Mouse (Mus musculus) monocyte, adult 5-6 weeks (primary cell): ENCODE results near the gene Acp4. TPM values are rescaled to one million over a fixed set of nuclear protein-coding genes. Genes with fewer than 3 reads are reported as not detected.
"Not testable (repeated sequence)": the region's sequence is repeated elsewhere in the genome, so short reads cannot be mapped to it uniquely, and the experiment has no call there.

Experiments used
- ATAC-seq: fragments of 153-309, 156-312 bp; replicated peaks from 2 replicates; pipeline ENCODE4 v1.8.0; 2017; ENCODE audit warnings: mild to moderate bottlenecking; ENCODE audit not compliant: low TSS enrichment, insufficient number of reproducible peaks, severe bottlenecking, poor library complexity, low FRiP score
- total RNA-seq: library from RNA; stranded (forward); fragments of 200-1000, 200-491, 200-594 nt; gene quantifications from 3 replicates; pipeline ENCODE4 v1.2.3, GENCODE M21; 2017

The Acp4 gene
- total RNA-seq = not detected in 3 replicates

DNA sequence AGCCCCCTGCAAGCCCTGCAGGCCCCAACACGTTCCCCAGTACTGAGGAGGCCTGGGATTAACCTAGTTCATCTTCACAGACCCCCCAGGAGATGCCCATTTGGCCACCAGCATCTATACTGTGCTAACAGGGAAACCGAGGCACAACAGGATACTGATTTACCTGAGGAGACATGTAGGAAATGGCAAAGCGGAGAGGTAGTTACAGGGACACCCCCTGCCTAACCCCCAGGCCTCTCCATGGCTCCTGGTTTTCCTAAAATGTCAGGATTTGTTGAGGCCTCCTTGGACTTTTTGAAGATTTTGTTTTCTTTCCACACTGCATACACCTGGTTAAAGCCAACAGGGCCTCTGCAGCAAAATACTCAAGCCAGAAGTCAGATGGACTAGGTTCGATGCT is at the start of gene Acp4:
Acp4 (minus strand) TSS at position 101 of the 400 bp plus-strand sequence.
- ATAC-seq = no peak

DNA sequence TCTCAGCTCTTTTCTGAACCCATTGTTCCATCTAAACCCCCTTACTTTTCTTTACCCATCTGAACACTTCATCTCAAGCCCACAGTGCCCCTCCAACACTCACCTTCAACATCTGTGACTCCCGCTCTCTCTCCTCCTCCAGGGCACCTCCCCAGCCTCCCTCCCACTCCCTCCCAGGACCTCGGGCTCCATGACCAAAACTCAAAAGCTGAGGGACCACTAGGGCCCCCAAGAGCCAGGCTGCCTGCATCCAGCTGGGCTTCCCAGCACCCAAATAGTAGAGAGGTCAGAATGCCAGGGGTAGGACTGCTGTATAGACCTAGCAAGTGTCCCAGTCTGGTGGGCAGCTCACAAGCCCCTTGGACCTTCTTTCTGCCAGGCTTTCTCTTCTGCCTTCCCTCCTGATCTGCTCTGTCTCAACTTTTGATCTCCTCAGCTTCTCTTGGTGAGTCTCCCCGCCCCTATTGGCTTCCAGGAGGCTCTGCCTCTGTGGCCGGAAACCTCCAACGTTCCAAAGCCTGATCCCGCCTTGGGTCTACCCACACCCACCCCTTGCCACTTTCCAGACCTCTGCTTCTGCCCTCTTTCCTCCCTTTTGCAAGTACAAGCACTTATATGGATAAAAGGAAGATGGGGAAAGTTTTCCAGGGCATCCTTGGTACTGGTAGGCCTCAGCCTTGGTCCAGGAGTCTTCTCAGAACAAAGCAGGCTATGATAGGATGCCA is 49.5 kb upstream of the Acp4 start, which contains the start of gene Clec11a:
Clec11a (minus strand) TSS at position 387 of the 725 bp plus-strand sequence.
- ATAC-seq = no peak

DNA sequence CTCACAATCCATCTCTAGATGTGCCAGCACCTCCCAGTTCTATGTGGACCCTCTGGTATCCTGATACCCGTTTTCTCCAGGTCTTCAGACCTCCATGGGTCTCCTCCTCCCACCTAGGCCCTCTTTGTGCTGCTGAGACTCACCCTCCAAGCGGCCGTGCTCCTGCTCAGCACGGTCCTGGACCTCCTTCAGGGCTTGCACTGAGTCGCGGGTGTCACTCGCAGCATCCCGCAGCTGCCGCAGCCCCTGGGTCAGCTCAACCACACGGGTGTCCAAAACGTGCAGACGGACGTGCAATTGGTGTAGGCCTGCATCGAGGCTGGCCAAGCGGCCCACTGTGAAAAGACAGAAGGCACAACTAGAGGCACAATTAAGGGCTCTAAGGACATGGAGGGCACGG is 48.5 kb upstream of the Acp4 start:
- ATAC-seq = no peak

DNA sequence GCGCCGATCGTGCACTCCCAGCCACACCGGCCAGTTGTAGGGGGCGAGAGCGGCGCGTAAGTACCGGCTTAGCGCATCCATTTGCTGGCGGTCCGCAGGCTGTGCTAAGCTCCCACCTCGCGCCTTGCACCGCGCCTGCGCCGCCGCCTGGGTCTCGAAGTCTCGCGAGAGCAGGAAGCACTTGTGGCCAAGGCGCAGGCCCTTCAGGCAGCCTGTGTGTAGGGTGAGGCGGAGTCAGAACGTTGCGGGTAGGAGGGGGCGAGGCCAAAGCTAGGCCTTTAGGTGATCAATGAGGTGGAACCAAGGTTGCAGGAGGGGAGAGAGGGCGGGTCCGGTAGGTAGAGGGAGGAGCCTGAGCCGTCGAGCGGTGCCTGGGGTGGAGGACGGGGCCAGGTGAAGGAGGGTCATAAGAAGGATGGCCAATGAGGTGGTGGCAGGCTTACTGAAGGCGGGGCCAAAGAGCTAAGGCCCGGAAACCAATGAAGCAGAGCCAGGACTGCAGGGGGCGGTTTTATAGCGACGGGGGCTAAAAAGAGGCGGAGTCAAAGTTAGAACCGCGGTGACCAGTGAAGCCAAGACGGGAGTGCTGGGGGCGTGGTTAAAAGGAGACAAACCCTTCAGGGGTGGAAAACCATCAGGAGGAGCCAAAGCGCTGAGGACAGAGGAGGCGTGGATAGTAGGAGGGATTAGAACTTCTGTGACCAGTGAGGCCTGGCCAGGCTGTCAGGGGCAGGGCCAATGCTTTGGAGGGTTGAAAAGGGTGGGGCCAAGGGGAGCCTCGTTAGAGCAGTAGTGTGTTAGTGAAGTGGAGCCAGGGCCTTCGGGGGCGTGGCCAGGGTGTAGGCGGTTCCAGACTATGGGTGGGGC is 47.8 kb upstream of the Acp4 start:
- peak; percentile 86 for ATAC-seq

DNA sequence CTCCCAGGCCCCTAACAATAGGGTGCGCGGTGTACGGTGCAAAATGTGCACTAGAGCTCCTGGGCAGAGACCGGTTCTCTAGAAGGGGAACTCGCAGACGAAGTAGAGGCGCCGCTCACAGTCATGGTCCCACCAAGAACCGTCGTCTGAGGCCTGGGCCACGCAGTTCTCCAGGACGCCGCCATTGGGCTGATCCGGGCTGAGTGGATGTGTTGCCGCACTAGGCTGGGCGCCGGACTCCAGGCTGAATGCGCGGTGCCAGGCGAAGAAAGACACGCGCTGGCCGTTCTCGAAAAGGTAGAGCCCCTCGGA is 47.2 kb upstream of the Acp4 start:
- ATAC-seq = no peak

DNA sequence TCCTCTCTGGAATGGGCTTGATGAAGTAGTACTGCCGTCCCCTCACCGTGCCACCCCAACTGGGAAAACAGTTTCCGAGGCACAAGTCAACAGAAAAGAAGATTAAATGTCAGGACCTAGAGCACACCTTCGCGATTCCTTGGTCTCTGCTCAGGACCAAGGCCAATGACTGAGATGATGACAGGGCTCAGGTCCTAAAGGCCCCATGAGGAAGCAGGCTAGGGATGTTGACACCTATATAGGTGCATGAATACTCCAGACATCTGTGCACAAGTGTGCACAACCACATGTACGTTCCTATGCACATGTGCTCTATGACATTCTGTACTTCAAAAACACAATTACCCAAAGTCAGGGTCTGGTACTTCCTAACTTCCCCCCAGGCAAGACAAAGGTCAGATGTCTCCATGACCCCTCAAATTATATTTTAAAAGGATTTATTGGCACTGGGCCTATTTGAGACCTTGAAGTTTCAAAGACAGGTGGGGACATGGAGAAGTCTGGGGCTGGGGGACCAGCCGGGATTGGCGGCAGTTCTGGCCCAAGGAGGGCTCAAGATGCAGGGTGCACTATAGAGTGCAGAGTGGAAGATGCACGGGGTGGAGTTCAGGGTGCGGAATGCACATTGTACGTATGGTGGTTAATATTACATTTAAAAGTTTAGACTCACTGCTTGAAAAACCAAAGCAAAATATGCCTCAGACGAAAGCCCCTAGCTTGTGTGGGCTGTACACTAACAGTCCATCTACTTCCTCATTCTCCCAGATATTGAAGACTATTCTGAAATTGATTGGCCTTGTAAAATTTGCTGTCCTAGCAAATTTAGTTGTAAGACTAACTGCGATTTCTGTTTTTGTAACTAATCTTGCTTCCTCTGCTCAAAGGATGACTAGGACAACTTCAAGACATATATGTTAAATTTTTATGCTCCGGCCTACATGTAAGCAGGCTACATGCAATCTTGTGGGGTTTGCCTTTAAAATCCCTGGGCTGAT is 46.5 kb upstream of the Acp4 start:
- ATAC-seq = no peak

DNA sequence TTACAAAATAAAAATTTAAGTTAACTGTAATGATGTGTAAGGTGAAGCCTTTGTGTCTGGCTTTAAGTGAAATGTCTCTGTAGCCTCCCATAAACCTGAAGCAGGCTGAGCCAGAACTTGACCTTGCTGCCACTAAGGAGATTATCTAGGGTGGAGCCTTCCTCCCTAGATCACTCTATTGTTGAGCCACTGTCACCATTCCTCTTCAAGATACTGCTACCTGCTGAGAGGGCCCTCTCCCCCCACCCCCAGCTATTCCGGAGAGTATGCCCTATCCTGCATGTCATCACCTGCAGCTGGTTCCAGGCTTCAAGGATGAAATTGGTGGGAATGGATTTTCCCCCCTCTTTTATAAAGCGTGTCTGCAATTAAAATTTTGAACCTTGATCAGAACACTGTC is 40.3 kb upstream of the Acp4 start:
- ATAC-seq = not testable (repeated sequence)

DNA sequence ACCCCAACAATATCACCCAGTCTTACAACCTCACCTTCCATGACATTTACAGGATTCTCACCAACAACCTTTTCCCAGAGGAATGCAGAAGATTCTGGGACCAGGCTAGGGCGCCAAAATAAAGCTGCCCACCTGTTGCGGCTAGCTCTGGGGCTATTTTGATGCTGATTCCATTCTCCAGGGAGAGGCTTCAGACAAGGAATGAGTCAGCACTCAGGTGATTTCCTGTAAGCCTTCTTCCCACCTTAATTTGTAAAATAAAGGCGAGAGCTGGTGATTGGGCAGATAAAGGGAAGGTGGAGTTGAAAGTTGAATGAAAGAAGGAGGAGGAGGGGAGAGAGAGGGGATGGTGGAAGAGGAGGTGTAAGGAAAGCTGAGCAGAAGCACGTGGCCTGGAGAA is 34.2 kb upstream of the Acp4 start:
- no peak for ATAC-seq

DNA sequence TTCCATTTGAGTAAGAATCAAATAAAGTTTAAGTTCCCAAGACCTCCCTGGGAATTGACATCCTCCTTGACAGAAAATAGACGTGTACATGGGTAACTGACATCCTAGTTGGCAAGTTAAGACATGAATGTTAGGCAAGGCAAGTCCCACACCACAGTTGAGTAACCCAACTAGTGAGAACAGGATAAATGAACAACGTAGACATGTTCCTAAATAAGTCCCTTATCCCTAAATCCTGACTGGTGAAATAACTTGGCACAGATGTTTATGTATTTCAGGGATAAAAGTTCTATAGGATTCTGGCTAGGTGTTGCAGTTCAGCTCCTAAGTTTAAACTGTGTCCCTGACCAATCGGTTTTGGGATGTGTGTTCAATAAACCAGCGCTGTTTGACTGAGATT is 33.8 kb upstream of the Acp4 start:
- ATAC-seq = no peak

DNA sequence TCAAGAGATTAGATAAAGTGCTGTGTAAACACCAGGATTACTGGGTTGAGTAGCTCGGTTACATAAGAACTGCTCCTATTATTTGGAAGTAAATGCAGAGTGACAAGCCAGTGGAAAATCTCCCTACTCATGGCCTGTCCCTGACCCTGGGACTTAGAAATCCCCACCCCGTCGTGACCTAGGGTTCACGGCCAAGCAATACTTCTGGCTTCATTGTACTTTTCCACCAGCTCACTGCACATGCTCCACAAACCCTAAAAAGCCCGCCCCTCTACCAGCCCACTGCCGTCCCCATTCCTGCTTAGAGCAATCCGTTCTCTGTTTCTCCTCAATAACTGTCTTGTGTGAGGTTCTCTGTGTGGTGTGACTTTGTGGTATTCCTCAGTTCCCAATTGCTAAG is 30.6 kb upstream of the Acp4 start:
- no peak for ATAC-seq

DNA sequence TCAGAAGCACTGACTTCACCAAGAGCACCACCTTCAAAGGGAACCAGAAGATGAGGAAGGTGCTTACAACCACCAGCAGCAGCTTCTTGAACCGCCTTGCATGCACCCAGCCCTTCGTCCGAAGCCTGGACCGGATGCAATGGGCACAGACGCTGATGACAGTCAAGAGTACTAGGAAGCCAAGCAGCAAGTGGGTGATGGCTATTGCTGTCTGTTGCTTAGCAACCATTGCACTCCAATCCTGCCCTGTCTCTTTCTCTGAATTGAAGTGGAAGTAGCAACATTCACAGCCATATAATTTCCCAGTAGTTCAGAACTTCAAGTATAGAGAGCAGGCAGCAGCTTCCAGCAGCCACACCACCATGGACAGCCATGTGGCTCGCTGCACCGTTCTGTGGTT is 24.4 kb upstream of the Acp4 start:
- no peak for ATAC-seq

DNA sequence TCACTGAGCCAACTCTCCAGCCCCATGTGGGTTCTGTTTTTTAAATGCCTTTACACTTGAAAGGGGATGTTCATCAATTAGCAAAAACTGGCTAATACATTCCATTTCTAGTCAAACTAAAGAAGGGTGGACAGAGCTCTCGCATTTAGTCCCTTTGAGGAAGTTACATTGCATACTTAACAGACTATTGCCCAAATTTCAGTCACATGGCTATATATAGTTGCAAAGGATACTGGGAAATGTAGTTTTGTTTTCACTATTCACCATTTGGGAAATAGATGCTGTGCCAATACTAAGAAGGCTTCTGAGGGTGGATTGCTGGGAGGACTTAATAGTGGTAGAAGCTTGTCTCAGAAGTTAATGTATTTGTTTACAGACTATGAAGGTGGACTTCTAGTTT is 23.8 kb upstream of the Acp4 start:
- ATAC-seq = peak; percentile 84

DNA sequence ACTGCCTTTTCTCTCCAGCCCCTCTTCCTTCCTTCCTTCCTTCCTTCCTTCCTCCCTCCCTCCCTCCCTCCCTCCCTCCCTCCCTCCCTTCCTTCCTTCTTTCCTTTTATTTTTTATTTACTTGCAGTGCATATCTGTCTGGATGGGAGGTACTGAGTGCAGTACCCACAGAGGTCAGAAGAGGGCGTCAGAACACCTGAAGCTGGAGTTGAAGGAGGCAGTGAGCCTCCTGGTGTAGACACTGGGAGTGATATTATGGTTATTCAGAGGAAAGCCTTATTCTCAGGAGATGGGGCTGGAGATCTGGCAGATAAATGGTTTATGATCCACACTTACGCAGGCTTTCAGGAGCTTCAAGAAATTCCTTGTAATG is 20.1 kb upstream of the Acp4 start:
- ATAC-seq = no peak

DNA sequence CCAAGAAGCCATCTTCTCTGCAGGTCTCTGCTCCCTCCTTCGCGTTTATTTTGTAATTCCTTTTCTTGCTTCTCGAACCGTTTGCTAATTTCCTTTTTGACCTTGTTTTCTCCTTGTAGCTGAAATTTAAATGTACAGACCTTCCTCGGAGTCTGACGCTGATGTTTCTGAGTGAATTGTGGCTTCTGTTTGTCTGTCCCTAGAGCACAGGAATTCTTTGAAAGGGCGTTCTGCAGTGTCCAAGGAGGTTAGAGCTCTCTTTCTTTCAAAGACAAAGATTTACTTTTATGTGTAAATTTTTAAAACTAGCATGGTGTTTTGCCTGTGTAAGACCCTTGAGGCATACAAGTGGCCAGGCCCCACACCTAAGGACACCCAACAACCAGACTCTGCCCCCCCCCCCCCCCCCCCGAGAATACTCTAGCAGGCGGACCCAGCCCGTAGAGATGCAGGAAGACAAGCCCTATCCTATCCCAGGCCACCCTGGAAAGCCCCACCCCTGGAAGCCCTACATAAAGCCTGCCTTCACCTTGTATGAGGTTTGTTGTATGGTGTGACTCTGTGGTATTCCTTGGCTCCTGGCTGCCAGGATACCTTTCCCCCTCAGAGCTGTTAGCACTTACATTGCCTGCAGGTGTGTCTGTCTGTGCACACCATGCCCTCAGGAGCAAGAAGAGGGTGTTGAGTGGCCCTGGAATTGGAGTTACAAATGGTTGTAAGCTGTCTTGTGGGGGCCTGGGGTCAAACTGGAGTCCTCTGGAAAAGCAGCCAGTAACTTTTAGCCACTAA is 19.5 kb upstream of the Acp4 start:
- ATAC-seq = no peak

DNA sequence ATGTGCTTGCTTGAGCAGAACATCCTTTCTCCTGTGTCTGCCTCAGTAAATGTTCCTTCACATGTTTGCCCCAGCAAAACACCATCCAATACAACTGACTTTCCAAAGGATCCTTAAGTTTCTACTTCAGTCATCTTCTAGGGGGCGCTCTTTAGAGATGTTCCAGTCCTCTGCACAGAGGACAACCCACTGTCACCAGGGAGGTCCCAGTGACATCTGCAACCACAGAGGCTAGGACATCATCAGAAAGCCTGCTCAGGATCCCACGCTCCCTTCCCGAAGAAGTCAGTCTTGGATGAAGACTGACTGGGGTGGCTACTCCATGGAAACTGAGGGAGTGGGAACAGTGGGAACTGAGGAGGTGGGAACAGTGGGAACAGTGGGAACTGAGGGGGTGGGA is 18.4 kb upstream of the Acp4 start:
- ATAC-seq = no peak

DNA sequence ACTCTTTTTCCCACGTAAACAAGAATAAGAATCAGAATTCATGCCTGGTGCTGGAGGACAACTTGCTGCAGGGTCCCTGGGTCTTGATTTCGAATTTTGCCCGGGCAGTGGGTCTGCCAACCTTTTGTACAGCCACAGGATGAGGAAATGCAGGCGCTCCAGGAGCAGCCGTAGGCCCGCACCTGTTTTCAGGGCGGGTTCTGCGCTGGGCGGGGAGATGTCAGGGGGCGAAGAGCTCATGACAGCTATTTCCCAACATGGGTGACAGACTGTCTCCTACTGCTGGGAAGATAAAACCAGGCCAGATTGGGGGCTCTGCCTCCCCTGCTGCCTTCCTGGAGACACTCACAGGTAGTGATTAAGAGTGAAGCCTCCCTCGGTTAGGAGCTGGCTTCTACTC is 16.9 kb upstream of the Acp4 start:
- no peak for ATAC-seq

DNA sequence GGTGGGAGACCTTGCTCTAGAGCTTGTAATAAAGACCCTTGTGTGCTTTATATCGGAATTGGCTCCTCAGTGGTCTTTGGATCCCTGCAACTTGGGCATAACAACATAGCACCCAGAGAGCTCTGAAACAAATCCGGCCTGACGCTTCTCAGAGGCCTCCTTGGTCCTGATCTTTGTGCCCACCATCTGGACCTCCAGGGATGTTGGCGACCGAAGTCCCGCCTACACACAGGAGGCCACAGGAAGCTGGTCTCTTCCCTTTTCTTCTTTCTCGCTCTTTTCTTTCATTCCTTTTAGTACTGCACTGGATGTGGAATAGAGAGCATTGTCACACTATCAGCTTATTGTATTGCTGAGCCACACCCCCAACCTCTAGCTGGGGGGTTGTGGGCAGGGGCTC is 16.3 kb upstream of the Acp4 start:
- no peak for ATAC-seq

DNA sequence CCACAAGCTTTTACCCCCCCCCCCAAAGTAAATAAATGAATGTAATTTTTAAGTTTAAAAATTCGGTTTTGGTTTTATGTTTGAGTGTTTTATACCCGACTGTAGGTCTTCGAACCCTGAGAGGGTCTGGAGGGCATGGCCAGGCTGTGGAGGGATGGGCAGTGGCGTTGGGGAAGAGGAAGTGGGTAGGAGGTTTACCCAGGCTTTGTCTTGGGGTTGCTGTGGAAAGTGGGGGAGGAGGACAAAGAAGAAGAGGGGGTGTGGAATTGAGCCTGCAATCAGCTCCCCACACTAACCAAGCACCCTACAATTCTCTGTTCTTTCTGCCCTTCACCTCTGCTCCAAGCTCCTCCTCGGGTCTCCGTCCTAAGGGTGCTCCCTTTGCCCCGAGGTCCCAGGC is 15.4 kb upstream of the Acp4 start:
- no peak for ATAC-seq
